Mouse (Mus musculus): ENCODE data around the gene Gtf3c4.

- no peak for TF ChIP-seq POLR2A (IDR thresholded peaks at IDR 0.05; ENCODE audit: low read depth, low read length)
- no peak for TF ChIP-seq CTCF (conservative IDR thresholded peaks at IDR 0.05; ENCODE audit: insufficient read depth, insufficient read length, low read depth, low read length)
These were observed 66.1 kb downstream of the Gtf3c4 start for GRCm38 (mm10) chr2:28774073-28774472.
